Mouse (Mus musculus) cerebellum, postnatal 10 days (tissue): ENCODE measurements at regions not wholly inside any gene's neighbourhood (a gene's known extent, or its start where the extent isn't known, plus 50 kb on each side); places are given as distances from the start of the nearest gene placed in this dataset.

Source experiments
- DNase-seq, 2 experiments: peaks; one replicate each; pipeline ENCODE4 v3.0.0; 2021; ENCODE audit warnings: mixed read lengths in 2 of 2

DNA sequence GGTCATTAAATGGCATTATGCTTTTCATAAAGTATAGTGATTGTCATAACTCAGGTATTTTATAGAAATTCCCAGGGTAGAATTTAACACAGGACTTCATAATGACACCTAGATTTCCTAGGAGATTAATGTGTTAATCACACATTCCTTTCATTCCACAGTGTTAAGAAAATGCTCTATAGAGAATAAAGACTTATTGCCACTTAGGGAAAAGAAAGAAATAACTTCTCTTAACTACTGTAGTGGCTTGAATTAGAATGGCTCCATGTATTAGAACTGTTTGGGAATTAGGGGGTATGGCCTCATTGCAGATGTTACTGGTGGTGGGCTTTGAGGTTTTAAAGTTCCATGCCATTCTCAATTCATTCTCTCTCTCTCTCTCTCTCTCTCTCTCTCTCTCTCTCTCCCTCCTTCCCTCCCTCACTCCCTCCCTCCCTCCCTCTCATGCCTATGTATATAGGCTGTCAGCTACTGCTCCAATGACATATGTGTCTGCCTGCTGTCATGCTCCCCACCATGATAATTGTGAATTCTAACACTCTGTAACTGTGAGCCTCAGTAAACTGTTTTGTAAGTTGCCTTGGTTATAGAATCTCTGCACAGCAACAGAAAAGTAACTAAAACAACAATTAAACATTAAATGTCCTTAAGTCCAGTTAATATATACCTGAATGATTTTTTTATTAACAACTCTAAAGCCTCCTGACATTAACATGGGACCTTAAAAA lies 425.1 kb upstream of the Depdc1a start:
- no peak for DNase-seq

DNA sequence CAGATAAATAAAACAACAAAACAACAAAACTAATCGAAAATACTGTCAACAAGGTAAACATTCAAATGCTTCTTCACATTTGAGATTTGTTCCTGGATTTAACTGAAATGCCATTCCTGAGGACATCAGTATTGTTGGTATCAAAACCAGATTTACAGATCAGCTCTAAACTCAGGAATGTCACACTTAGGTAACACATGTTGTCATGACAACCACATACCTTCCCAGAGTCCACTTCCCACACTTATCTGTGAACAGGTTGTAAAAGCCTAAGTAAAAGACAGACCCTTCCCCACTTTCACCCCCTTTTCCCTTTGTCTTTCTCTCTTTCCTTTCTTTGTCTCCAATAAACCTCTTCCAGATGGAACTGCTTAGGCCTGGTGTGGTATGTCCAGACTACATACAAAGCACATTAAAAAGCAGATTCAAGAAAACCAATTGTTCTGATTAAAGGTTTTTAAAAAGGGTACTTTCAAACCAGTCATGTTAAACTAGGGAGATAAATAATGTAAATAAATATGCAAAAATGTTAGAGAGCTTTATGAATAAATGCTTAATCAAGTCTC lies 438.2 kb upstream of the Depdc1a start:
- no peak for DNase-seq

GRCm38 (mm10) chr3:159034806-159035205 lies 460.4 kb upstream of the Depdc1a start:
- DNase-seq = no peak

GRCm38 (mm10) chr3:159031581-159031980 lies 463.7 kb upstream of the Depdc1a start:
- DNase-seq = no peak

GRCm38 (mm10) chr3:159030675-159031074 lies 464.6 kb upstream of the Depdc1a start:
- DNase-seq = no peak

GRCm38 (mm10) chr3:159029951-159030350 lies 465.3 kb upstream of the Depdc1a start:
- DNase-seq = no peak

DNA sequence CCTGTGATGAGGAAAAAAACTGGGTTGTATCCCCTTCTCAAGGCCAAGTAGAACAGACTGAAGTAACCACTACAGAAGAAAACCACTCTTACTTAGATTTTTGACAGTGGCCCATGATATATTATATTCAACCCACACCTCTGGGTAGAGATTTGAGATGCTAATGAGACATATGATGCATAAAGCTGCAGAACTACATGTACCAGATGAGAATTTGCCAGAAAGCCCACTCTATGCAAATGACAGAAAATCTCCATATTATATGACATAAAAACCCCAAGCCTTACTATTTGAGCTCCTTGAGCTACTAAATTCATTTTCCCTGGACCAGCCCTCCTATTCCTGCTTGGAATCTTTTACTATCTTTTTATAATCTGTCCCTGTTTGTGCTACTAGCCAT lies 458.4 kb upstream of the Lrrc7 start:
- no peak for DNase-seq

DNA sequence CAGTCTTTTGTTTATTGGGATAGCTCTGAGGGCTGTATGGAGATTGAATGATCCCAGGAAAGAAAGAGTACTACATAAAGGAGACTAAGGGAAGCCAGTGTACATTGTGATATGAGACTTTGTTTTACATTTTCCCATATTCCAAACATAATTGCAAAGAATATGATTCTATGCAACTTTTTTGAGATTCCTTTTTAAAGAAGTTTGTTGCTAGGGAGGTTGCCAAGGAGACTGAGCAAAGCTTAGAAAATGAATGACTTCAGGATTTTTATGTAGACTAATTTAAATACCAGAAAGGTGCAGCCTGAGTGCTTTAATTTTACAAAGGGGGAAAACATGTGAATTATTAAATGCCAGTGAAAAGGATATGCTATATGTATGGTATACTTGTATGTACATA lies 455.2 kb upstream of the Lrrc7 start:
- DNase-seq = no peak

GRCm38 (mm10) chr3:159016426-159016825 lies 454.4 kb upstream of the Lrrc7 start:
- no peak for DNase-seq

- DNase-seq = peak; percentile 38 to 66
These were observed 449.1 kb upstream of the Lrrc7 start for GRCm38 (mm10) chr3:159010954-159011638.

- DNase-seq = no peak
These were observed 442.0 kb upstream of the Lrrc7 start for GRCm38 (mm10) chr3:159004013-159004412.

DNA sequence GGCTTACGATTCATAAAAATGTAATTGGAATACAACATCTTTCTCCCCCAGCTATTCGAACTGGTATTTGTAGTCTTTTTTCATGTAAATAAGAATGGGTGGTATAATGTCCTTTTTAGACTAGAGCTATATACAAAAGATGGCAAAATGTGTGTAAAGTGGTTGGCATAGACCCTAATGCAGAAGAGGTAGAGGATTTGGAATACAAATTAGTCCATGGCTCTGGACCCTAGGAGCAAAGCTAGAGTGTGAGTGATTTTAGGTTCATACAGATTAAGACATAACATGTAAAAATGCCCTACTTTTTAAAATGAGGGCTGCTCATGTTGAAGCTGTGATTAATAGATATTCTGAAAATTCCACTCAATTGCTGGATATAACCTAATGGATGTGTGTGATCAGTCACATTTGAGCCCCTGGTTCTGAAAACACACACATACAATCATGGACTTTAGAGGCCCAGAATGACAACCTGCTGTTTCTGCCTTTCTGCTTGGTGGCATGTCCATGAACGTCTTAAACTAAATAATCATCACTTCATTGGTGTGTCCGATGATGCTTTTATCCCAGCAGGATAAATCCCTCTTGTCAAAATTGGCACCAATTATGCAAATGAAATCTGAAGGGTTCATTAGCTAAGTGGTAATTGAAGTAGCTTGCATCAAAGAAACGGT lies 423.6 kb upstream of the Lrrc7 start:
- DNase-seq = no peak

DNA sequence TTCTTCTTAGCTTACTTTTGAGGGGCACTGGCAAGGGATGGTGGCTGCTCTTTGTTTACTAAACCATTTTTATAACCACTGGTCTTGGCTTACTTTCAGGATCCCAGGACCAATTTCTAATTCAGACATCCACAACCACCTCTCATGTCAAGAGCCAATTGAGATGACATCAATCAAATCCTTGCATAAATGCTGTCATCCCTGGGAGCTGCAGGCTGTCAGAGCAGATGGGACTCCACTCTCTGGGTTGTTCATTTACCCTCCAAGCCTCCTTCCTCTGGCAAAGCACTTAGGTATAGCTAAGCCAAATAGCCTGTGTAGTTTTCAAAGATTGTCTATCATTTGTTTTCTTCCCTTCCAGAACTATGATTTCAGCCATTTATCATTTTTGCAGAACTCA lies 385.0 kb upstream of the Lrrc7 start:
- DNase-seq = peak; percentile 71 to 73

GRCm38 (mm10) chr3:158905104-158905503 lies 343.1 kb upstream of the Lrrc7 start:
- DNase-seq = no peak

DNA sequence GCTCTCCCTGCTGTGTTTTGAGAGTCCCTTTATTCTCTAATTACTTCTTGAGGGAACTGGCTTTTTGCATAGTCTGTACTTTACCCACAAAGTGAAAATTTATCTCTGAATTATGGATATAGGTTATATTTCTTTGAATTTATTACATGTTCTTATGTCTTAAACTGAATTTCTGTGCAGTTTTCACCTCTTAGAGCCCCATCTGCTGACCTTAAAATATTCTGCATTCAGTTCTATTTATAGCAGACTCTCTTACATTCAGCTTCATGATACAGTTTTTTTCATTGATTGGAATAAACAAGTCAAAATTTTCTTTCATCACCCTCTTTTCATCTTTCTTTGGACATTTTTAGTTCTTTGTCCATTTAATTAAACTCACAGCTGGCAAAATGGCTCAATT lies 337.4 kb upstream of the Lrrc7 start:
- DNase-seq = no peak

DNA sequence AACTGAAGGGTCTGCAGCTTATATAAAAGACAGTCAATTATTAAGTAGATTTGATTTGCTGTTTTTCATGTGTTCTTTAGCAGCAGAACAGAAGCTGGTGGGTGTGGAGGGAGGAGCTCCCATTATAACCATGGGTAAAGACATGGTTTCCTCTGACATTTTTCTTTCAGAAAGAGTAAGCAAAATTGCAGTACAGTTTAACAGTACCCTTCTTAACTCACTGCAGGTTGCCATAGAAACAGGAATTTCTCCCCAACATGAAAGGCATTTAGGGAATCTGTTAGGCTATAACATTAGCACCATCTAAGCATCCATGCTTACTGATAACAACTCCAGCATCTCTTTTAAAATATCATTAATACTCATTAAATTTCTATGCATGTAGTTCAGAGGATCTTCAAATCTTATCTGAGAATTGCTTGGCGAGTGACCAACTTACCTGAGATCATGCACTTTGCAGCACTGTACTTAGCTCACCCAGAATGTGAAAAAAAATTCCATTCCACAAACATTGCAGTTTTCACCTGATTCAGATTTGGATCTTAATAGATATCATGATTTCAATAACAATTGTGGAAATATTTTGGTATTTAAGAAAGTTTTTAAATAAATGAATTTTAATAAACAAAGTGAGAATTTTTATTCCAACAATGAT lies 324.8 kb upstream of the Lrrc7 start:
- no peak for DNase-seq

- DNase-seq = peak in 1 of 2 experiments; percentile 3
These were observed 324.3 kb upstream of the Lrrc7 start for GRCm38 (mm10) chr3:158886301-158886711.
